Mouse (Mus musculus) bone marrow, adult 2 months (tissue): Measurements from ENCODE around the gene Sag.

Source experiments
- CTCF ChIP-seq: fragments of 200-500 bp; IDR thresholded peaks from 2 replicates; pipeline ENCODE4 v1.5.1; 2011; ENCODE audit warnings: low read length, control low read depth; ENCODE audit not compliant: control insufficient read depth, insufficient read depth
- POLR2A ChIP-seq: fragments of 200-500 bp; IDR thresholded peaks from 2 replicates; pipeline ENCODE4 v1.6.1; 2011; ENCODE audit warnings: low read depth, mild to moderate bottlenecking, control low read depth, low read length, borderline replicate concordance; ENCODE audit not compliant: control insufficient read depth

DNA sequence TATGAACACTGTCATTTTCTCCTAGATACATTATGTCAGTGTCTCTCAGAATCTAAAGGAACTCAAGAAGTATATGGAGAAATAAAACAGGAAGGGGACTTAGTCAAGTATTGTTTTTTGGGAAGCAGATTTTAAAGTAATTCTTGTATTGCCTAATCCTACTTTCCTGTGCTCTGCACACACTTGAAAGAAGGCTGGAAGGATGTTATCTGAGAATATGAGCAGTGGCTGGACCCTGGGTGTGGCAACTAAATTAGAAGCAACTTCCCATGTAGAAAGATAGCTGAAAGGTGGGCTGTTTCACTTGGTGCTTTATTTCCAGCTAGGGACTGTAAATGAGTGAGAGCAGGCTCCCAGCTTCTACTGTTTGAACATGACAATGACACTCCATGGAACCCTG lies 69.6 kb downstream of the Sag start:
- TF ChIP-seq CTCF (no peak), POLR2A (no peak)
